Mouse (Mus musculus): Measurements from ENCODE around the gene Ulk2.
"Not testable (repeated sequence)": the region's sequence is repeated elsewhere in the genome, so short reads cannot be mapped to it uniquely, and the experiment has no call there.

Ulk2 gene

GRCm38 (mm10) chr11:61854988-61855411 lies at the start of gene Ulk2:
Ulk2 (minus strand) TSS chr11:61855073.
- peak; percentile 87 to 95 for DNase-seq

GRCm38 (mm10) chr11:61882183-61882582 lies 27.3 kb upstream of the Ulk2 start:
- no peak for DNase-seq

GRCm38 (mm10) chr11:61879921-61880320 lies 25.0 kb upstream of the Ulk2 start:
- DNase-seq: no peak

DNA sequence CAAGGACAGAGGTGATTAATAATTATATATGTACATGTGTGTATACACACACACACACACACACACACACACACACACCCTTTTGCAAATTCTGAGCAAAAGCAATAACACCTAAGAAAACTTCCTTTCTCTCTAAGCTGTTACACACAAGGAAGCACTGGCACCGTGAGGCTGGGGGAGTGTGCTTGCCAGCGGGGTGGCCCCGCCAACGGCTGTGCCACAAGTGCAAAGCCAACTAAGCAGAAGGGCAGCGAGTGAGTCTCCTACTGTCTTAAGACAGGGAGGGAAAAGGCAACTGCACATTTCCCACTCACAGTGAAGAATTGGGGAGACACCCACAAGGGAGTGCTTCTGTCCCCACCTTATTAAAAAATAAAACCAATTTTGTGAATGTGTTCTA lies 17.0 kb upstream of the Ulk2 start:
- DNase-seq: peak in 1 of 2 experiments; percentile 38

DNA sequence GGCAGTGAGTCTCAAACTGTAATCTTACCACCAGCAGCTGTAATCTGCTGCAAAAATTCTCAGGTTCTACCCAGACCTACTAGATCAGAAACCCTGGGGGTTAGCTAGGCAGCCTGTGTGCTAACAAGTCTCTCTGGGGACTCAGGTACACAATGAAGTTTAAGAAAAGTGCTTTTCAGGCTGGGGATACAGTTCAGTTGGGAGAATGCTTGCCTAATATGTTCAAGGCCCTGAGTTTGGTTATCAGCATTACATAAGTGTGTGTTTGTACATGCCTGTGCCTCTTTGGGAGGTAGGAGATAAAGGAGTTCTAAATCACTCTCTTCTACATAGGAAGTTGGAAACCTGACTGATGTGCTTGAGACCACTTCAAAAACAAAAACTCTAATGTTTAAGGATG lies 12.0 kb upstream of the Ulk2 start:
- no peak for DNase-seq

DNA sequence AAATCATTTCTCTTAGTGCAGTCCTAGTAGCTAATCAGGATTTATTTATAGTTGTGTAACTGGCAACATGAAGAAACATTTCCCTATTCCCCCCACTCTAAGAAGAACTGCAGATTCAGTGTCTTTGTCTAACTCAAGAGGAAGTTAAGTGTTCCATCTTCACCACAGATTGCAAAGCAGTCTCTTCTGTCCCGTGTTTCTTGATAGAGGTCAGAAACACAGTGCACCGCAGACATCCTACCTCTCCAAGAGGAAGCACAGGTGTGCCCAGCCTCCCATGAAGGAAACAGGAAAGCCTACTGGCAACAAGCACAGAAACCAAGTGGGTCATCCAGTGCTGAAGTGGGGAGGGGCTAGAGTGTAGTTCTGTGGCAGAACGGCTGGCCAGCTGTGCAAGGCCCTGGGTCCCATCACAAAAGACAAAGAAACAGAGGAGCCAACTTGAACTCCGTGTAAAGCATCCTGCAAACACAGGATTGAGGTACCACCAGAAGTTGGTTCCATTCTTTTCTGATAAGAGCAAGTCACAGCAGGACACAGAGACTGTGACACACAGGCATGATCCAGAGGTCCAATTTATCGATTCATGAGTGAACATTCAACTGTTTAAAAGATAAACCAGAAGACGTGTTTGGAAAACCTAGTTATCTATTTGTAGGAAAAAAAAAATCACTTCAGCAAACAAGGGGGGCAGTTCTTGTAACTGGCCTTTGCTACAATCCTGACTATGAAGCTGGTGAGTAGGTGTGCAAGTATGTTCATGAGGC lies 7.1 kb upstream of the Ulk2 start:
- no peak for DNase-seq

DNA sequence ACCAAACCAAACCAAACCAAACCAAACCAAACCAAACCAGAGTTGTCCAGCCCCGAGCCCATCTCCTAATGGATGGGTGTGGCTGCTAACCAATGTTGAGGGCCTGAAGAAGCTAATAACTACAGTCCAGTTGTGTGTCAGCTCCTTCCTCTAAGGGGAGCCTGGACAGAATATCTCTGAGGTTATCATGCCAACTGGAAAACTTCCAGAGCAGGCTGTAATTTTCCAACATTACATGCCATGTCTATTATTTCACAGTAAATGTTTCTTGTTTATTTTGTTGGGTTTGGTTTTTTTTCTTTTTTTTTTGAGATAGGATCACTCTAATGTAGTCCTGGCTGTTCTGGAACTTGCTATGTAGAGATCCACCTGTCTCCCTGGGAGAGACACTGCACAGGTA lies 4.4 kb upstream of the Ulk2 start:
- peak in 1 of 2 experiments; percentile 20 for DNase-seq

- no peak for DNase-seq
Observed at GRCm38 (mm10) chr11:61855539-61855938, 666 bp upstream of the Ulk2 start.

GRCm38 (mm10) chr11:61854211-61854987 lies 474 bp downstream of the Ulk2 start:
- peak; percentile 86 to 91 for DNase-seq

DNA sequence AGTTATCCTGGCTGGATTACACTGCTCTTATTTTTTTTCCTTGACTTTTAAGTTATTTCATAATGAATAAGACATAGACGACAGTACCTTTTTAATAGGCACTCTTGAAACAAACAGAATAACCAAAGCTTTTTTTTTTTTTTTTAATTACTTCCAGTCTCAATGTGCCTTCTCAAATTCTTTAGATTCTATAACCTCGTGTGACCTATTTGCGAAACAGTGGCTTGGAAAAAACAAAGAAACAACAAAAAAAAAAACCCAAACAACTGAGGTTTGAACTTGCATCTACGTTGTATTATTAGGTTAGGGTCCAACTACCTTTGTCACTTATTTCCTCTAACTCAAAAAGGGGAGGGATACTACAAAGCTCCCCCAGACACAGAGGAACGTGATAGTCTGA lies 1.2 kb downstream of the Ulk2 start:
- no peak for DNase-seq

- DNase-seq: no peak
Observed at GRCm38 (mm10) chr11:61852916-61853315, 2.0 kb downstream of the Ulk2 start.

DNA sequence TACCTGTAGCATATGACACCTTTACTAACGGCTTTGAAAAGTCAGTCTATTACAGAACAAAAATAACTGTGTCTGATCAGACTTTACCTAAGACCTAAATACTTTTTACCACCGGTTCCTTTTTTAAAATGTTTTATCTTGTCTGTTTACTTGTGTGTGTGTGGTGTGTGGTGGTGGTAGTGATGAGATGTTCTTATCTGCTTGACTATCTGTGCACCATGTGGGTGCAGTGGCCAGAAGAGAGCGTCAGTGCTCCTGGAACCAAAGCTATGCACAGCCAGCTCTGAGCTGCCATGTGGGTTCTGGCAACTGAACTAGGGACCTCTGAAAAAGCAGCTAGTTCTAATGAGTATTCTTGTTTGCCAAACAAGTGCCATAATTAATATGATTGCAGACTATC lies 3.7 kb downstream of the Ulk2 start:
- DNase-seq: peak in 1 of 2 experiments; percentile 11

- DNase-seq: not testable (repeated sequence)
Observed at GRCm38 (mm10) chr11:61840663-61841062, 14.2 kb downstream of the Ulk2 start.

GRCm38 (mm10) chr11:61839940-61840339 lies 14.9 kb downstream of the Ulk2 start:
- DNase-seq: no peak

DNA sequence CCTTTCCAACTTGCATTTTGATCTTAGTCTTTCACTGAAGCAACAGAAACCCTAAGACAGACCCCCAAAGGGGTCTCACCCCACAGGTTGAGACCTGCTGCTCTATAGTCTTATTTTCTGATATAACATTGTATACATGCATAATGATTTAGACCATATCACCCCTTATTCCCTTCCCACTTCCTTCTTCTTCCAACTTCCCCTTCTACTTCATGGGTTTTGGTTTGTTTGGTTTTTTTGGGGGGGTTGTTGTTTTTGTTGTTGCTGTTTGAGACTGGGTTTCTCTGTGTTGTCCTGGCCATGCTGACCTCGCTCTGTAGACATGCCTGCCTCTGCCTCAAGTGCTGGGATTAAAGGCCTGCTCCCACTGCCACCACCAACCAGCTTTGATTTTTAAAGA lies 15.7 kb downstream of the Ulk2 start:
- DNase-seq: no peak

DNA sequence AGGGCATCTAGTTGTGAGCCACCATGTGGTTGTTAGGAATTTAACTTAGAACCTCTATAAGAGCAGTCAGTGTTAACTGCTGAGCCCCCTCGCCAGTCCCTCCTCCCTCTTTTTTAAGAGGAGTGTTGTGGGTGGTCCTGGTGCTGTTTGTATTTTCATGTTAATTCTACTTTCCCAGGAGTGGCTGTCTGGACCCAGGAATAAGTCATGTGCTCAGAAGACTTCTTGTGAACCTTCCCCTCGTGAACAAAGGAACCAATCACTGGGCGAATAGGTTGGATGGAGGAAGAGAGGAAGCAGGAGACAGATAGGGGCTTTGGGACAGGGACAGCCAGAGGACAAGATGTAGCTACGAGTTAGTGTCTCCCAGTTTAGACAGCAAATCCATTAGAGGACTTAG lies 45.1 kb downstream of the Ulk2 start:
- DNase-seq: no peak

GRCm38 (mm10) chr11:61808551-61809117 lies 46.2 kb downstream of the Ulk2 start:
- no peak for DNase-seq

DNA sequence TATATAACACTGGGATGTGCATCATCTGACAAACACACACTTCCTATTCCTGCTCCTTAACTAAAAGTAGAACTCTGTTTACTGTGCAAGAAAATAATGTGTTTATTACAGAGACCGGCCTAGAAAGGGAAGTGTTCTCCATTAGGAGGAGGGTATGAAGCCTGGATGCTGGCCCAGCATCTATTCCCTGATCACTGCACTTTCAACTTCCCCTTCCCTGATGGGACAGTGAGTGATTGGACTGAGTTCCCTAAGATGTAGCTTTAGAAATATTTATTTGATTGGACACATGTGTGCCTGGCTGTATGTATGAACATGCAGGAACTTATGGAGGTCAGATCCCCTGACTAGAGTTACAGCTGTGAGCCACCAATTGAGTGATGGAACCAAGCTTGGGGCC lies 61.4 kb downstream of the Ulk2 start:
- DNase-seq: no peak

- no peak for DNase-seq
Observed at GRCm38 (mm10) chr11:61788550-61788949, 66.3 kb downstream of the Ulk2 start.

GRCm38 (mm10) chr11:61782526-61782925 lies 72.3 kb downstream of the Ulk2 start:
- DNase-seq: not testable (repeated sequence)

DNA sequence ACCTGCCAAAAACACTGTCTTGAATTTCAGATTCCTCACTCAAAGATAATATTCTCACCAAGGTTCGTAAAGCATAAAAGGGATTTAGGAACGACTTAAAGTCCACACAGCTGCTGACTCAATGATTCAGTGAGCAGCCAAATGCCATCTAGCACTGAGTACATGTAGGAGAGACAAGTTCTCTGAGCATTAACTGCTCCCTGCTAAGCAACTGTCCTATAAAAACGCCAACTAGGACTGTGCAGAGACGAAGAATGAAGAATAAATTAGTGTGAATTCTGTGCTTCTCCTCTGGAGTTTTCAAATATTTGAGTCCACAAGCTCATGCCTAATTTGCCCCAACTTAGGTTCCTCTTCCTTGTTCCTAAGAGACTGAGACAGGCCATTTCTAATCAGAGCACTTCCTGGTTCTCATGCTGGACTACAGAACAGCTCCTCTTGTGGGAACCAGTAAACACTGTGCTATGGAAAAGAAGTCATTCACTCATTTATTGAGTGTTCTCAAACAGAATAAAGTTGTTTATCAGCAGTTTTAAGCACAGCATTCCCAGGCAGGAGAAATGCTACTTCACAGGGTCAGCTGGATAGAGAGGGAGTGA lies 80.2 kb downstream of the Ulk2 start:
- no peak for DNase-seq

DNA sequence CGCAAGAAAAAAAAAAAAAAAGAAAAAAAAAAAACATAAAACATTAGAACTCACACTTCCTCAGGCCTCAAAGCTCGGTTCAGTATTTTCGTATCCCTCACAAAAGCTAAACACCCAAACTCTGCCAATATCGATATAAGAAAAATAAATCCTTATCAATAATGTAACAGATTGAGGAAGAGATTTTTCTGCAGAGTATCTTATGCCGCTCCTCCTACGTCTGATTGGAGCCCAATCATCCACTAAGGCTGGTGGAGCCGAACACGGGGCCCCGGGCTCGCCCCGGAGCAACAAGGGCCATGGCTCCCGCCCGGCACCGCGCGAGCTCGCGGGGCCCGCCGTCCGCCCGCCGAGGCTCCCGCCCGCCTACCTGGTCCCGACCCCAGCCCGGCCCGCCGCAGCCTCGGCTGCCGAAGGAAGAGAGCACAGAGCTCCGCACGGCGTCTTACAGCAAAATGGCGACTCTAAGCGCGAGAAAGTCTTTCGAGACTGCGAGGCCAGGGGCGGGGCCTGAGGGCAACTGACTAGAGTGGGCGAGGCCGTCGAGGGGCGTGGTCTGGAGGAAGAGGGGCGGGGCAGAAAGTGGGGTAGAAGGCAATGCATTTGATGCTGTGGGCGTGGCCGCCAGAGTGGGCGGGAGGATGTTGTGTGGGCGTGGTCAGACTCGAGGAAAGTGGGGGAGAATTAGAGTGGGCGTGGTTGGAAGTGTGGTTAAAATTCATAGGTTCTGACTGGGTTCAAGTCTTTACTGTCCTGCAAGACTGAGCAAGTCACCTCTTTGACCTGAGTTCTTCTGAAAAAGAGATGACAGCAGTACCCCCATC lies 93.1 kb downstream of the Ulk2 start, which contains the start of gene Prpsap2:
Gene Prpsap2, minus strand, starts transcription at position 505 of the 824 bp plus-strand sequence.
- DNase-seq: peak; percentile 99 to 100

Data from kidney, postnatal 25 days (tissue).